Mouse (Mus musculus) hindbrain, embryonic 14.5 days (tissue): ENCODE measurements around the gene Dennd4b. TPM values are rescaled to one million over a fixed set of nuclear protein-coding genes. Genes with fewer than 3 reads are reported as not detected.
A peak's percentile ranks its signal among the peaks of the same experiment; 100 is the strongest.

Experiments used
- ATAC-seq: fragments of 200-750 bp; cut with Nextera tagmentation; 2 replicates; pipeline ENCODE4 v1.8.0; 2017; ENCODE audit warnings: moderate number of reproducible peaks, mild to moderate bottlenecking, moderate TSS enrichment, moderate library complexity; ENCODE audit not compliant: low FRiP score
- DNase-seq: peaks from one replicate; pipeline ENCODE4 v3.0.0-alpha.2; 2015; ENCODE audit warnings: low spot score
- H3K27ac ChIP-seq: fragments of 300-500 bp; sonication (generic); 2 replicates; pipeline ENCODE4 v1.5.1; 2014; ENCODE audit warnings: mild to moderate bottlenecking, moderate library complexity
- H3K27me3 ChIP-seq: fragments of 300-500 bp; sonication (generic); 2 replicates; pipeline ENCODE4 v1.6.1; 2014; ENCODE audit warnings: mild to moderate bottlenecking, low read length, mixed read lengths; ENCODE audit not compliant: control insufficient read depth, insufficient read depth
- H3K36me3 ChIP-seq: fragments of 300-500 bp; sonication (generic); replicated peaks from 2 replicates; pipeline ENCODE4 v1.6.1; 2014; ENCODE audit not compliant: control insufficient read depth, insufficient read depth
- H3K4me1 ChIP-seq: fragments of 300-500 bp; sonication (generic); replicated peaks from 2 replicates; pipeline ENCODE4 v1.6.1; 2014; ENCODE audit warnings: antibody characterized with exemption, low read length, mixed read lengths; ENCODE audit not compliant: control insufficient read depth, insufficient read depth
- H3K4me2 ChIP-seq: fragments of 300-500 bp; sonication (generic); replicated peaks from 2 replicates; pipeline ENCODE4 v1.6.1; 2014; ENCODE audit warnings: mild to moderate bottlenecking, moderate library complexity
- H3K4me3 ChIP-seq: fragments of 300-500 bp; sonication (generic); replicated peaks from 2 replicates; pipeline ENCODE4 v1.5.1; 2014; ENCODE audit warnings: mild to moderate bottlenecking, low read length
- H3K9ac ChIP-seq: fragments of 300-500 bp; sonication (generic); 2 replicates; pipeline ENCODE4 v1.6.1; 2014
- H3K9me3 ChIP-seq: fragments of 300-500 bp; sonication (generic); 2 replicates; pipeline ENCODE4 v1.6.1; 2016; ENCODE audit warnings: low read length; ENCODE audit not compliant: control insufficient read depth
- WGBS: fragments of 180-500 bp; shearing (Covaris S2); extraction: QIAGEN DNeasy Blood & Tissue Kit; methylation state at CpG from one replicate; pipeline ENCODE4 v1.1.7; 2014; 5-methylcytosine and 5-hydroxymethylcytosine counted together
- polyA plus RNA-seq: library from polyadenylated mRNA; unstranded; fragments of >200 nt; fragmentation: Nextera tagmentation; extraction: Ambion mirVana; gene quantifications from 2 replicates; pipeline ENCODE4 v1.2.1, GENCODE M21; 2014

Gene Dennd4b
- polyA plus RNA-seq, 1 experiment from 2014 or later, result 7.1 TPM

DNA sequence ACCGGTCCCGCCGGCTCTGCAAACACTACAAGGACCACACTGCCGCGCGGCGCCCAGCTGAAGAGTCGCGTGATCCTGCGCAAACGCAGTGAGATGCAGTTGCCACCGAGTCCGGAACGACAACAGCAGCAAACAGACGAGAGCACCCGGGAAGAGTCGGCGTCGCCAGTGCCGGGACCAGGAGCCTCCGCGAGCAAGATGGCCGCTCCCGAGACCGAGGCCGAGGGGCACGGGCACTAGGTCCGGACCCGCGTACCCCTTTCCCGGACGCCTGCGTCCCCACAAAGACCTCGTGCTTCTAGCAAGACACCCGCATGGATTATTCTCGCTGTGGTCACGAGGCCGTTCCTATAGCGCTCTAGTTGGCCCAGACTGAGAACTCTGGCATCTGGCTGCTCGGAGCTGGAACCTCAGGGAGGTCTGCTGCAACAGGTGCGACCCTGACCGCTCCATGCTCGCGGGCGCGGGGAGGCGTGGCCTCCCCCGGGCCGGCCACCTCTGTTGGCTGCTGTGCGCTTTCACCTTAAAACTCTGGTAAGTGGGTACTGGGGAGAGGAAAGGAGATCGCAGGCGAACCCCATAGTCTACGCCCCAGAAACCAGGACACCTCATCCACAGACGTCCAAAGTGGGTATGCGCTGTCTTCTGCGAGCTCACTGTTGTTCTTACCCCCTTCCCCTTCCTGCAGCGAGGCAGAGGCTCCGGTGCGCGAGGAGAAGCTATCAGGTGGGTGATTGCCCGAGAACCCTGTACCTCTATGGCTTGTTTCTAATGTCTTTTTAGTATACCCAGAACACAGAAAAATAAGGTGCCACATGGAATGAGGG lies 33.3 kb upstream of the Dennd4b start, which contains the start of gene Jtb:
TSS of gene Jtb (plus strand) at position 91 of the 827 bp plus-strand sequence.
- WGBS, result under 1% methylated on average over 61 of the region's 61 CpGs
- ATAC-seq (peak; percentile 98), DNase-seq (peak; percentile 94)
- peaks cover 30% of the 10 kb centered on the region for H3K36me3 ChIP-seq
- H3K9ac ChIP-seq, result peak within 1 kb of the TSS; percentile 70
- no peaks in the 10 kb centered on the region for H3K27me3 ChIP-seq
- H3K9me3 ChIP-seq, result no peaks in the 10 kb centered on the region
- H3K4me2 ChIP-seq, result peak within 1 kb of the TSS; percentile 83
- H3K27ac ChIP-seq, result peak within 1 kb of the TSS; percentile 82
- peaks cover 11% of the 10 kb centered on the region for H3K4me1 ChIP-seq
- peak within 1 kb of the TSS; percentile 63 for H3K4me3 ChIP-seq

DNA sequence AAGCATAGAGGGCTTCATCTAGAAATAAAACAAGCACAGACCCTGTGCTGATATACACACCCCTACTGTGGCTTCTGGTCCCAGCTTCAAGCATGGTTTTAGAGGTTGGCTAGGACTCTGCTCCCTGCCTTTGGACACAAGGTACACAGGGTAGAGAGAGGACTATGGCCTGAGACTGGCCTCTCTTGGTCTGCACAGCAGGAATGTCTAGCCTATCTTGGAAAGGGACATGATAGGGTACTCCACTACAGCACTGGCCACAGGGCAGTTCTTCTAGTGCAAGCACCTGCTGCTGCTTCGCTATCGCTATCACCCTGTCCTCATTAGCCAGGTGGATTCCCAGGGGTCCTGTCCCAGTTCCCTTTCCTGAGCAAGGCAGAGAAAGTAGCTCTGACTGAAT lies 23.7 kb upstream of the Dennd4b start:
- WGBS, result 74% methylated on average over 2 of the region's 2 CpGs
- no peaks in the 10 kb centered on the region for H3K9me3 ChIP-seq
- H3K9ac ChIP-seq, result no peak overlapping the region
- no peaks in the 10 kb centered on the region for H3K27me3 ChIP-seq
- no peak overlapping the region for H3K27ac ChIP-seq
- H3K4me1 ChIP-seq, result peaks cover 13% of the 10 kb centered on the region
- DNase-seq, result no peak
- no peak for ATAC-seq
- H3K4me2 ChIP-seq, result no peak overlapping the region
- peaks cover 9% of the 10 kb centered on the region for H3K36me3 ChIP-seq
- no peak overlapping the region for H3K4me3 ChIP-seq

DNA sequence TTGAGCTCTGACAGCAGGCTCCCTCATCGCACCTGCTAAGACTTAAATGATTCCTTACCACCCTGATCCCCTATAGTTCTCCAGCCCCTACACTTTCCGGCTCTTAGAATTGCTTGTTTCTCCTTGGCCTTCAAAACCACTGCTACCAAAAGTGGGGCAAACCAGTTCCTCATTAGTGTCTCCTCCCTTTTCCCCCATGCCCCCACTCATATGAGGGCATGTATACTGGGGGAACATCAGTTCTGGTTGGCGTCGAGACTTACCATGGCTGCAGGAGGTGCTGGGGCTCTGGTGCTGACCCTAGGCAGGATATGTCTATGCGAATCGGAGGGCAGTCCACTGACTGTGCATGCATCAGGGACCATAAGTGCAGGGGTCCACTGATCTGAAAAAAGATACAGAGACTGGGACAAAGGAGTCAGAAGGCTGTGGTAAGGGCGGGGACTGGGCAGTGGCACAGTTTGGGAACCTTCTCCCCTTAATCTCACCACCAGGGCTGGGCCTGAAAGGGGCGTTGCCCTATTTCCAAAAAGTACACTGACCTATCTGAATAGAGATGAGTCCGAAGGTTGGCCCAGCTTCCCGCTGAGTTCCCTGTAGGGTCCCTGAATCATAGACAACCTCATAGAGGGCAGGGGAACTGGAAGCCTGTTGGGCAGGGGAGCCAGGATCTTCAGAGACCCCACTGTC lies 23.2 kb upstream of the Dennd4b start:
- ATAC-seq, result no peak
- DNase-seq, result no peak
- no peaks in the 10 kb centered on the region for H3K27me3 ChIP-seq
- peaks cover 3% of the 10 kb centered on the region; the same call in 1 of the 2 replicates for H3K36me3 ChIP-seq
- 90% methylated on average over 10 of the region's 10 CpGs for WGBS
- no peak overlapping the region for H3K4me2 ChIP-seq
- no peaks in the 10 kb centered on the region for H3K9me3 ChIP-seq
- H3K27ac ChIP-seq, result no peak overlapping the region
- peaks cover 13% of the 10 kb centered on the region for H3K4me1 ChIP-seq
- H3K9ac ChIP-seq, result no peak overlapping the region
- no peak overlapping the region for H3K4me3 ChIP-seq

DNA sequence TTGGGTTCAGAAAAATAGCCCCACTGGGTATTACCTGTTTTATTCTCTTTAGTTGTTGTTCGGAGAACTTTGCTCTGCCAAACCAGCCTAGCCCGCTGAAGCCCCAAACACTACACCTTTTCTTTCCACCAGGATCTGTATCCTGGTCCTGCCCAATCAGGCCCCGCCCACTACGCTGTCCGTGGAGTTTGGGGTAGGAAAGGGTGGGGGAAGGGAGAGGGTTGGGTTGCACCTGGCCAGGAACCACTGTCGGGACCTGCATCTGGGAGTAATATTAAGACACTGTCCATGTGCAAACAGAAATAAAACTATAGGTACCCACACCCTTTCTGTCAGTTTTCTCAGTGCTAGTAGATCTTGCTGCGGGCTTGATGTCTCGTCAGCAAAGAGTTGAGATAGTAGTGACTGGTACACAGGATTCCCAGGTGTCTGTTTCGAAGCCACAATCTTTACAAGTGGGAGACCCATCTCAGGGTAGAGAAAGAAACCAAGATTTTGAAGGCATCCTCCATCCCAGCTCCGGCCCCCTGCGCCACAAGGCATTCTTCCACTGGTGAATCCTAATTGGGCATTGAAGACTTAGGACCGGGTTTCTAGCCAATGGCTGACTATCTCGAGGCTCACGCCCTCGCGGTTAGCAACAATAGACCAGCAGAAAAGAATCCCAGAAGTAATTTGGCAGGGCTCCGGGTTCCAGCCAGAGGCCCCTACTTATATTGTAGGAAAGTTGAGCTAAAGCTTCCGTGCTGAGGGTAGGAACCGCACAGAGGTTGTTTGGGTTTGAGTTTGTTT lies 21.8 kb upstream of the Dennd4b start, which contains the start of gene Creb3l4:
TSS of gene Creb3l4 (minus strand) at position 529 of the 792 bp plus-strand sequence.
- Histone ChIP-seq H3K9ac (peak within 1 kb of the TSS; percentile 35; the same call in 1 of the 2 replicates), H3K4me3 (peak within 1 kb of the TSS; percentile 31), H3K36me3 (no peaks in the 10 kb centered on the region), H3K4me2 (peak within 1 kb of the TSS; percentile 73), H3K4me1 (peaks cover 17% of the 10 kb centered on the region), H3K27ac (no peak within 1 kb of the TSS; the same call in 1 of the 2 replicates), H3K9me3 (no peaks in the 10 kb centered on the region), H3K27me3 (no peaks in the 10 kb centered on the region)
- DNase-seq (peak; percentile 70), ATAC-seq (peak; percentile 58; the same call in 1 of the 2 replicates)
- 2% methylated on average over 19 of the region's 19 CpGs for WGBS

DNA sequence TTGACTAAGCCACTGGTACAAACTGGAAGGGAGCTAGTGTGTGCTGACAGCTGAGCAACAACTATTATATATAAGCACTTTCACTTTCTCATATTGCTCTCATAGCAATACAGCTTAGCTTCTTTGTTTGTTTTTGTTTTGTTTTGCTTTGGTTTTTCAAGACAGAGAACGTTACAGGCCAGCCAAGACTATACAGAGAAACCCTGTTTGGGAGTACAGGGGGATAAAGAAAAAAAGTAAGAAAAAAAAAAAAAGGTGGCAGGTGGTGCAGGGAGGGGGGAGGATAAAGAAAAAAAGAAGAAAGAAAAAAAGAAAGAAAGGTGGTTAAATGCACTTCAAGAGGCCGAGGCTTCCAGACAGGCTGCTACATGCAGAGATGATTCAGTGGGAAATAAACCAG lies 19.6 kb upstream of the Dennd4b start:
- no peaks in the 10 kb centered on the region for H3K27me3 ChIP-seq
- ATAC-seq (no peak), DNase-seq (no peak)
- no peak overlapping the region for H3K4me2 ChIP-seq
- H3K9ac ChIP-seq, result no peak overlapping the region
- no peaks in the 10 kb centered on the region for H3K9me3 ChIP-seq
- no peak overlapping the region for H3K27ac ChIP-seq
- no peak overlapping the region for H3K4me3 ChIP-seq
- peaks cover 5% of the 10 kb centered on the region; the same call in 1 of the 2 replicates for H3K36me3 ChIP-seq
- H3K4me1 ChIP-seq, result peaks cover 23% of the 10 kb centered on the region
- WGBS, result 73% methylated on average over 2 of the region's 2 CpGs

DNA sequence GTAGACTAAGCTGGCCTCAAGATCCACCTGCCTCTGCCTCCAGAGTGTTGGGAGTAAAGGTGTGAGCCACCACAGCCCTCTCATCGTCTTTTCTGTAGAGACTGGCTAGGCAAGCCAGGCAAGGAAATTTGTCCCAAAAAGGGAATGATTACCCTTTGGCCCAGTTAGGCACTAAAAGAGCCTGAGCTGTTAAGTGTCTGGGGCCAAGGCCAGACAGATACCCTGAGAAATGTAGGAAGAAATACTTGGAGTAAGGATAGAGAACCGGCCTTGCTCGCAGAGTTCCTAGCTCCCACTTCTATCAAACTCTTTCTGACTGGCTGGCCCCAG lies 17.4 kb upstream of the Dennd4b start:
- Histone ChIP-seq H3K4me2 (peak overlapping the region; percentile 68), H3K9me3 (no peaks in the 10 kb centered on the region), H3K4me3 (peak overlapping the region; percentile 57), H3K27me3 (no peaks in the 10 kb centered on the region), H3K9ac (peak overlapping the region; percentile 73), H3K27ac (peak overlapping the region; percentile 83), H3K4me1 (peaks cover 21% of the 10 kb centered on the region), H3K36me3 (peaks cover 20% of the 10 kb centered on the region)
- under 1% methylated on average over 3 of the region's 3 CpGs for WGBS
- DNase-seq (no peak), ATAC-seq (peak; percentile 3; the same call in 1 of the 2 replicates)

DNA sequence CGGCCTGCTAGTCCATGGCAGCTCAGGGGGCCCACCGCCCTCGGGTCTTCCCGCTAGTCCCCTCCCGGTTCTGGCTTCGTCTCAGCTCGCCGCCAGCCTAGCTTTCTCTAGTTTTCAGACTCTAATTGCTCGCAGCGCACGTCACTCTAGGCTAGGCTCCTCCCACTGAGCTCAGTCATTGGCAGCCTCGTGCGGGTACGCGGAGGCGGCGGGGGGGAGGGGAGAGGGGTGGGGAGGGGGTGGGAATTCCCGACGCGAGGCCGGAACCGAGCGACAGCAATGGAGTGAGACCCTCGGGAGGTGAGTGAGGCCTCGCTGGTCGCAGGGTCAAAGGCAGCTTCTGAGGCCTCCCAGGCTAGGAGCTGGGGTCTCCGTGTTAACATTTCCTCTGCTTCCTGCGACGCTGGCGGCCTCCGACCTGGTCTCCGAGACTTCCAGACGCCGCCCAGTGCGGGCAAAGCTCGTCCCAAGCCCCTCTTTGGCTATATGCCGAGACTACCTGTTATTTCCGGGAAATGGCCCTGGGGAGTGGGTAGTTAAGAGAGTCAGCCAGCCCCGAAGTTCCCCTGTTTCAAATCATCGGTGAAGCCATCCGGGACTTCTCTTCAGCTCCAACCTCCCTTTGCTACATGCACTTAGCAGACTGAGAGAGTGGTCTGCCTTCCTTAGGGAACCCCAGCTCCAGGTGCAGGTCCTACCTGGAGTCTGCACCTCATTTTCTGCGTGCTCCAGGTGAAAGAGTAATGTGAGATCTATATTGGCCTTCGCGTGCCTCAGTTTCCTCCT lies 16.8 kb upstream of the Dennd4b start, which contains the start of gene Slc39a1:
TSS of gene Slc39a1 (plus strand) at position 213 of the 786 bp plus-strand sequence.
- Histone ChIP-seq H3K4me3 (peak within 1 kb of the TSS; percentile 57), H3K9ac (peak within 1 kb of the TSS; percentile 73), H3K4me1 (peaks cover 16% of the 10 kb centered on the region), H3K27me3 (no peaks in the 10 kb centered on the region), H3K9me3 (no peaks in the 10 kb centered on the region), H3K27ac (peak within 1 kb of the TSS; percentile 83), H3K36me3 (peaks cover 20% of the 10 kb centered on the region), H3K4me2 (peak within 1 kb of the TSS; percentile 68)
- WGBS, result 0% methylated on average over 40 of the region's 44 CpGs
- peak; percentile 95 for DNase-seq
- peak; percentile 94 for ATAC-seq

DNA sequence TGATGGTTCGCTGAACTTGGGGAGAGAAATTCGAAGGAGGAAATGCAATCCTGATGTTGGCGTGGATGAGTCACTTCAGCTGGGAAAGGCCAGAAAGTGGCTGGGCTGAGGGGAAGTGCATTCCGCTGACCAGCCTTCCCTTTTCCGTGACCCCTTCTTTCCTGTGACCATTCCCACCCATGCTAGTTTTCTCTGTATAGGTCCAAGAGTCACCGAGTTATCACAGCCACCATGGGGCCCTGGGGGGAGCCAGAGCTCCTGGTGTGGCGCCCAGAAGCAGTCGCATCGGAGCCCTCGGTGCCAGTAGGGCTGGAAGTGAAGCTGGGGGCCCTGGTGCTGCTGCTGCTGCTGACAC lies 16.3 kb upstream of the Dennd4b start:
- H3K4me3 ChIP-seq, result peak overlapping the region; percentile 57
- WGBS, result 4% methylated on average over 10 of the region's 10 CpGs
- H3K9ac ChIP-seq, result peak overlapping the region; percentile 73
- no peaks in the 10 kb centered on the region for H3K27me3 ChIP-seq
- H3K27ac ChIP-seq, result peak overlapping the region; percentile 70
- peaks cover 20% of the 10 kb centered on the region for H3K36me3 ChIP-seq
- ATAC-seq, result no peak
- peak overlapping the region; percentile 68 for H3K4me2 ChIP-seq
- H3K4me1 ChIP-seq, result peaks cover 10% of the 10 kb centered on the region
- no peak for DNase-seq
- no peaks in the 10 kb centered on the region for H3K9me3 ChIP-seq
